ENCODE assay signal across 31 mouse cellular contexts in genomic region chr12:4694534-4694933, GRCm38 (mm10). TPM values are rescaled to one million over a fixed set of nuclear protein-coding genes. Genes with fewer than 3 reads are reported as not detected.
"Had no signal": no experiment of that assay in that cellular context is flagged by ENCODE, and none has a peak within 500 bp of the region (broad histone marks: within the 10 kb centered on the region; RNA-seq: fewer than 3 reads in every experiment).

No protein-coding gene starts in this region.

- H3K27me3 ChIP-seq: limb, embryonic 12.5 days; limb, embryonic 13.5 days; limb, embryonic 15.5 days; liver, embryonic 12.5 days; liver, embryonic 13.5 days; liver, embryonic 15.5 days; lung, embryonic 15.5 days; megakaryocyte, embryonic 14.5 days; midbrain, embryonic 12.5 days; midbrain, embryonic 13.5 days; midbrain, embryonic 15.5 days; neural tube, embryonic 12.5 days had no signal

- H3K4me1 ChIP-seq: limb, embryonic 10.5 days; limb, embryonic 12.5 days; limb, embryonic 13.5 days; limb, embryonic 15.5 days; liver, embryonic 15.5 days; lung, embryonic 15.5 days; midbrain, embryonic 12.5 days; midbrain, embryonic 13.5 days; midbrain, embryonic 15.5 days; neural tube, embryonic 12.5 days had no signal

- H3K36me3 ChIP-seq: limb, embryonic 10.5 days; midbrain, embryonic 12.5 days; midbrain, embryonic 15.5 days had no signal

- H3K4me3 ChIP-seq: limb, embryonic 10.5 days; limb, embryonic 12.5 days; limb, embryonic 13.5 days; limb, embryonic 15.5 days; liver, embryonic 12.5 days; liver, embryonic 13.5 days; liver, embryonic 15.5 days; lung, embryonic 15.5 days; megakaryocyte, embryonic 14.5 days; midbrain, embryonic 10.5 days; midbrain, embryonic 12.5 days; midbrain, embryonic 13.5 days; midbrain, embryonic 15.5 days; myocyte; neural tube, embryonic 12.5 days had no signal

- H3K27ac ChIP-seq: limb, embryonic 10.5 days; limb, embryonic 12.5 days; limb, embryonic 13.5 days; limb, embryonic 15.5 days; liver, embryonic 12.5 days; liver, embryonic 13.5 days; liver, embryonic 14.5 days; liver, embryonic 15.5 days; lung, embryonic 15.5 days; macrophage; midbrain, embryonic 10.5 days; midbrain, embryonic 12.5 days; midbrain, embryonic 13.5 days; midbrain, embryonic 15.5 days; neural tube, embryonic 12.5 days had no signal

- DNase-seq: left cerebral cortex, postnatal 4 days; liver; liver, embryonic 13.5 days; liver, postnatal 0 days; lung, adult 18-20 months; lung, adult 2 months; lung, embryonic 14.5 days; lung, postnatal 10 days; lung, postnatal 14 days; lung, postnatal 36 days; lung, postnatal 4 days; midbrain, embryonic 14.5 days had no signal

- H3K9ac ChIP-seq: limb, embryonic 12.5 days; limb, embryonic 13.5 days; limb, embryonic 15.5 days; liver, embryonic 12.5 days; liver, embryonic 13.5 days; liver, embryonic 14.5 days; liver, embryonic 15.5 days; liver, postnatal 0 days; lung, embryonic 14.5 days; lung, embryonic 15.5 days; midbrain, embryonic 12.5 days; midbrain, embryonic 13.5 days; midbrain, embryonic 15.5 days; neural tube, embryonic 12.5 days had no signal

- H3K9me3 ChIP-seq: limb, embryonic 10.5 days; limb, embryonic 12.5 days; limb, embryonic 13.5 days; limb, embryonic 15.5 days; liver, embryonic 12.5 days; liver, embryonic 13.5 days; liver, embryonic 15.5 days; lung, embryonic 15.5 days; megakaryocyte, embryonic 14.5 days; midbrain, embryonic 10.5 days; midbrain, embryonic 12.5 days; midbrain, embryonic 13.5 days; midbrain, embryonic 15.5 days; neural tube, embryonic 12.5 days had no signal

RNA-seq across cellular contexts. Expression of gene Fam228a, which starts 43.7 kb away (rescaled TPM):
- total RNA-seq: megakaryocyte, adult 5-6 weeks; monocyte, adult 5-6 weeks had no signal
- polyA plus RNA-seq: lung, adult 2 months; macrophage; myocyte; neural tube, embryonic 11.5 days had no signal
